Mouse (Mus musculus) stomach, embryonic 14.5 days (tissue): ENCODE measurements around the gene Gng7. TPM values are rescaled to one million over a fixed set of nuclear protein-coding genes. Genes with fewer than 3 reads are reported as not detected.

Source experiments
- ATAC-seq: fragments of 200-750 bp; cut with Nextera tagmentation; 2 replicates; pipeline ENCODE4 v1.8.0; 2017; ENCODE audit warnings: low read depth, moderate TSS enrichment; ENCODE audit not compliant: insufficient number of reproducible peaks, insufficient read depth, low FRiP score
- H3K27ac ChIP-seq: fragments of 300-500 bp; sonication (generic); 2 replicates; pipeline ENCODE4 v1.5.1; 2014; ENCODE audit warnings: mild to moderate bottlenecking, low read length, moderate library complexity, mixed read lengths
- H3K27me3 ChIP-seq: fragments of 300-500 bp; sonication (generic); 2 replicates; pipeline ENCODE4 v1.6.1; 2014; ENCODE audit warnings: low read length, control low read depth, mixed read lengths; ENCODE audit not compliant: control insufficient read depth, insufficient read depth
- H3K36me3 ChIP-seq: fragments of 300-500 bp; sonication (generic); 2 replicates; pipeline ENCODE4 v1.6.1; 2014; ENCODE audit warnings: mild to moderate bottlenecking, control low read depth, low read length, moderate library complexity, mixed read lengths; ENCODE audit not compliant: control insufficient read depth, insufficient read depth
- H3K4me1 ChIP-seq: fragments of 300-500 bp; sonication (generic); 2 replicates; pipeline ENCODE4 v1.6.1; 2014; ENCODE audit warnings: low read length, control low read depth, mixed read lengths; ENCODE audit not compliant: control insufficient read depth, insufficient read depth
- H3K4me2 ChIP-seq: fragments of 300-500 bp; sonication (generic); replicated peaks from 2 replicates; pipeline ENCODE4 v1.6.1; 2014; ENCODE audit warnings: low read depth, low read length, control low read depth
- H3K4me3 ChIP-seq: fragments of 300-500 bp; sonication (generic); 2 replicates; pipeline ENCODE4 v1.5.1; 2014; ENCODE audit warnings: low read depth, low read length, control low read depth
- H3K9ac ChIP-seq: fragments of 300-500 bp; sonication (generic); replicated peaks from 2 replicates; pipeline ENCODE4 v1.6.1; 2014; ENCODE audit warnings: low read depth, mild to moderate bottlenecking, control low read depth, low read length, moderate library complexity, mixed read lengths
- H3K9me3 ChIP-seq: fragments of 300-500 bp; sonication (generic); 2 replicates; pipeline ENCODE4 v1.6.1; 2016; ENCODE audit warnings: low read depth, low read length, control low read depth; ENCODE audit not compliant: control insufficient read depth
- WGBS: fragments of 180-500 bp; shearing (Covaris S2); extraction: QIAGEN DNeasy Blood & Tissue Kit; methylation state at CpG from one replicate; pipeline ENCODE4 v1.1.7; 2014; 5-methylcytosine and 5-hydroxymethylcytosine counted together
- polyA plus RNA-seq: library from polyadenylated mRNA; unstranded; fragments of >200 nt; fragmentation: Nextera tagmentation; extraction: Ambion mirVana; gene quantifications from 2 replicates; pipeline ENCODE4 v1.2.1, GENCODE M21; 2014

Gene Gng7
- polyA plus RNA-seq, 1 experiment from 2014 or later, result 4.7 TPM

DNA sequence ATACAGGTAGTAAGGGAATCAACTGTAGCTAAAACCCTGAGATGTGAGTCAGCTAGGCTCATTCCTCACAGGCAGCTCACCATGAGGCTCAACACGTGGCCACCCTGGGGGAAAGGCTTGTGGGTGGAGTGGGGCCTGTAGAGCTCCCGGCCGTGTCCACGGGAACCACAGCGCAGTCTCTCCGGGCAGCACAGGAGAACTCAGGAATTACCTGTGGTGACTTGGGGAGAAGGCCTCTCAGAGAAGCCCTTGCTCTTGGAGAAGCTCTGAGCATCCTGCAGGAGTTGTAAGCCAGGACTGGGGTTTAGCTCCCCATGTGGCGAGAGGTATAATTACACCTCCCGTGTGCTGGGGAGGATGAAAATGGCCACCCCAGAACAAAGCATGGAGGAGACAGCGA lies 59.2 kb downstream of the Gng7 start:
- Histone ChIP-seq H3K4me2 (no peak overlapping the region), H3K27me3 (no peaks in the 10 kb centered on the region), H3K4me1 (peaks cover 17% of the 10 kb centered on the region), H3K27ac (peak overlapping the region; percentile 34; the same call in 1 of the 2 replicates), H3K36me3 (no peaks in the 10 kb centered on the region), H3K4me3 (no peak overlapping the region), H3K9ac (no peak overlapping the region), H3K9me3 (no peaks in the 10 kb centered on the region)
- ATAC-seq, result 0 out of 2 replicates have a peak, but pooled peaks have one; percentile 16
- WGBS, result 19% methylated on average over 9 of the region's 9 CpGs

- peak overlapping the region; percentile 34; the same call in 1 of the 2 replicates for H3K27ac ChIP-seq
- WGBS, result 51% methylated on average over 6 of the region's 6 CpGs
- no peak; the same call in 1 of the 2 replicates for ATAC-seq
Observed at GRCm38 (mm10) chr10:80954843-80955242, 59.9 kb downstream of the Gng7 start.

DNA sequence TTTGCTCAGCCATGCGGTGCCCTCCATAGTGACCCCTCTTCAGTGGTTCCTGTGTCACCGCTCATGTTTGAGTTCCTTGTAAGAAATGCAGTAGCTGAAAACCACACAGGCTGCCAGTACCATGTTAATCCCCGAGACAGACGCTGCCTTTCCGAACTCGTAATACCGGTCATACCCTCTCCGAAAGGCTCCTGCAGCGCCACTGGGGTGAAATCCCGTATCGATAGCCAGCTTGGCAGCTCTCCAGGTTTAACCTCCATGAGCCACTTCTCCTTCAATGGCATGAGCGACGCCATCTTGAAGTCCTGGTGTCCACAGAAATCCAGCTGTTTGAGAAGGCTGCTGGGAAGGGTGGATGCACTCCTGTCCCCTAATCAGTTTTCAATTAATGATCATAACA lies 60.3 kb downstream of the Gng7 start:
- H3K27me3 ChIP-seq, result no peaks in the 10 kb centered on the region
- H3K27ac ChIP-seq, result peak overlapping the region; percentile 23; the same call in 1 of the 2 replicates
- H3K9ac ChIP-seq, result no peak overlapping the region
- H3K9me3 ChIP-seq, result no peaks in the 10 kb centered on the region
- H3K36me3 ChIP-seq, result no peaks in the 10 kb centered on the region
- 62% methylated on average over 13 of the region's 13 CpGs for WGBS
- peaks cover 12% of the 10 kb centered on the region; the same call in 1 of the 2 replicates for H3K4me1 ChIP-seq
- H3K4me3 ChIP-seq, result no peak overlapping the region
- ATAC-seq, result no peak
- H3K4me2 ChIP-seq, result no peak overlapping the region

More at GRCm38 (mm10) chr10:80954843-80955242, 59.9 kb downstream of the Gng7 start:
- Histone ChIP-seq H3K4me1 (peaks cover 12% of the 10 kb centered on the region; the same call in 1 of the 2 replicates), H3K4me2 (no peak overlapping the region), H3K4me3 (no peak overlapping the region), H3K9me3 (no peaks in the 10 kb centered on the region), H3K9ac (no peak overlapping the region), H3K36me3 (no peaks in the 10 kb centered on the region), H3K27me3 (no peaks in the 10 kb centered on the region)

DNA sequence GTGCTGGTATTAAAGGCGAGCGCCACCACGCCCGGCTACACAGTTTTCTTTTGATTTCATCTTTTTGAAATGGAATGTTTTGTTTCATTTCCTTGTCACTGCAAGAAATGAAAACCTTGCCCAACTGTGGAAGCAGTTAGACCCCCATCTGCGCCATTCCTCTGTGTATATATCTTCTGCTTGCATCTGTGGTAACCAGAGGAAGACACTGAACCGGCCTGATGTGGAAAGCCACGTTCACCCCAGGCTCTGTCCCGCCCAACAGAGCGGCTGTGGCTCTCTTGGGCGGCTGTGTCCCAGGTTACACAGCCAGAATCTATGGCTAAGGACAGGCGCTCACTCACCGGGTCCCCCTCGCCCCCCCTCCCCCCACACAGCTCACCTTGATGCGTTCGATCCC lies 62.3 kb downstream of the Gng7 start:
- no peaks in the 10 kb centered on the region for H3K9me3 ChIP-seq
- 76% methylated on average over 15 of the region's 15 CpGs for WGBS
- H3K27me3 ChIP-seq, result no peaks in the 10 kb centered on the region
- no peaks in the 10 kb centered on the region for H3K36me3 ChIP-seq
- H3K27ac ChIP-seq, result no peak overlapping the region
- H3K4me3 ChIP-seq, result no peak overlapping the region
- no peak overlapping the region for H3K9ac ChIP-seq
- peaks cover 21% of the 10 kb centered on the region for H3K4me1 ChIP-seq
- H3K4me2 ChIP-seq, result no peak overlapping the region
- ATAC-seq, result no peak

DNA sequence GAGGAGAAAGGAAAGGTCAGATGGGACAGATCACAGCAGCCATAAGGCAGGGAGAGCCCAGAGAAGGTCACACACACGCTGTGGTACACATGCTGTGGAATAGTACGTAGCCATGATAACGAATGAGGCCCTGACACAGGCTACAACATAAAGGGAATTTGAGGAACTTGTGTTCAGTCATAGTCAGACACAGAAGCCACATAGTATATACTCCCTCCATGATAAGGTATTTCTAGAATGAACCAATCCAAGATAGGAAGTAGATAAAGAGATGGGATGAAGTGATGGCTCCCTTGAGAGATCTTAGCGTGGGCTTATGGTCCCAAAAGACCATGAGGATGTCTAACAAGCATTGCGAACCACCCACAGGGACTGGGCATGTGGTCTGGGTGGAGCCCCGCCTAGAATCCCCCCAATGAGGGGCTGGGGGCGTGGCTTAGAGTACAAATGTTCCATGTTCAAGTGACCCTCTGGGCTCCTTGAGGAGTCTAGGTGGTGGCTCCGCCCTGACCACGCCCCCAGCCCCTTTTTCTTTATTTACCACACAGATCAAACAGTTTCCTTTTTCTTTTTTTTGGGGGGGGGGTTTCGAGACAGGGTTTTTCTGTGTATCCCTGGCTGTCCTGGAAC lies 62.9 kb downstream of the Gng7 start:
- Histone ChIP-seq H3K9me3 (no peaks in the 10 kb centered on the region), H3K27ac (no peak overlapping the region), H3K36me3 (no peaks in the 10 kb centered on the region), H3K9ac (no peak overlapping the region), H3K4me3 (no peak overlapping the region), H3K4me1 (peaks cover 27% of the 10 kb centered on the region), H3K4me2 (no peak overlapping the region), H3K27me3 (no peaks in the 10 kb centered on the region)
- ATAC-seq, result no peak
- WGBS, result 78% methylated on average over 10 of the region's 10 CpGs

GRCm38 (mm10) chr10:80950314-80950713 lies 64.4 kb downstream of the Gng7 start:
- H3K4me2 ChIP-seq, result no peak overlapping the region
- H3K9me3 ChIP-seq, result no peaks in the 10 kb centered on the region
- no peak overlapping the region for H3K4me3 ChIP-seq
- no peaks in the 10 kb centered on the region for H3K36me3 ChIP-seq
- ATAC-seq, result no peak
- no peaks in the 10 kb centered on the region for H3K27me3 ChIP-seq
- H3K4me1 ChIP-seq, result peaks cover 26% of the 10 kb centered on the region
- WGBS, result 22% methylated on average over 5 of the region's 5 CpGs
- no peak overlapping the region for H3K9ac ChIP-seq
- no peak overlapping the region for H3K27ac ChIP-seq

DNA sequence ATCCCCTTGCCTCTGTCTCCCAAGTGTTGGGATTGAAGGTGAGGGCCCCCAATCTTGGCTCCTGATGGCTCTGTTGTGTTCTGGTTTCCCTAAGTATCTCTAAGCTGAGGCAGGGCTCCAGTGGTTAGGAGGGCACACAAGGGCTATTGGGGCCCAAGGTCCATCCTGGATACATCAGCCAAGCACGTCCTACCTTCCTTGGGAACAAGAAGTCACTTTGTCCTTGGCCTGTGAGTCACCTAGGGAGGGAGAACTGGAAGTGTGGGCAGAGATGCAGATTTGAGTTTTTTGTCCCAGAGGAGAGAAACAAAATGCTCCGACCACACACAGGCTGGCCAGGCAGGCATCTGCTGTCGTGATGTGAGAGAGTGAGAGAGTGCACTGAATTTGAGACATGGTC lies 65.7 kb downstream of the Gng7 start:
- H3K4me2 ChIP-seq, result no peak overlapping the region
- no peak overlapping the region for H3K4me3 ChIP-seq
- no peaks in the 10 kb centered on the region for H3K9me3 ChIP-seq
- peaks cover 16% of the 10 kb centered on the region for H3K4me1 ChIP-seq
- no peak for ATAC-seq
- no peaks in the 10 kb centered on the region for H3K36me3 ChIP-seq
- WGBS, result 79% methylated on average over 3 of the region's 3 CpGs
- H3K9ac ChIP-seq, result no peak overlapping the region
- H3K27me3 ChIP-seq, result no peaks in the 10 kb centered on the region
- H3K27ac ChIP-seq, result 0 out of 2 replicates have a peak overlapping the region, but pooled peaks have one; percentile 15

DNA sequence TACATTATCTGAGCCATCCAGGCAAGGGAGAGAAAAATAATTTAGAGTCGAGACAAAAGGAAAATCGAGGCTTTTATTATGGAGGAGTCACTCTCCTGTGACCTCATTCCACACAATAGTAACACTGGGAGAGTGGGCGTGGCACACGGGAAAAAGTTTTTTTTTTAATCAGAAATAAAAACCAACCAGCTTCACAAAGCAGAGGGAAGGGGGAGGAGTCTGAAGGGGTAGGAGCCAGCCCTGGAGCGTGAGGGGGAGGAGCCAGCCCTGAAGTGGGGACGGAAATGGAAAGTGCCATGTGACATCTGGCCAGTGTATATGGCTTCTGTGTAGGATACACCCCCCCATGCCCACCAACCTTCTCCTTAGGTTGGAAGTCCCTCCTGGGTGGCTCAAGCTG lies 66.2 kb downstream of the Gng7 start:
- Histone ChIP-seq H3K9ac (no peak overlapping the region), H3K4me2 (no peak overlapping the region), H3K9me3 (no peaks in the 10 kb centered on the region), H3K27me3 (no peaks in the 10 kb centered on the region), H3K36me3 (no peaks in the 10 kb centered on the region), H3K4me3 (no peak overlapping the region), H3K4me1 (peaks cover 19% of the 10 kb centered on the region), H3K27ac (peak overlapping the region; percentile 39; the same call in 1 of the 2 replicates)
- WGBS, result 28% methylated on average over 6 of the region's 6 CpGs
- ATAC-seq, result peak; percentile 67

- no peak overlapping the region for H3K4me3 ChIP-seq
- H3K9me3 ChIP-seq, result no peaks in the 10 kb centered on the region
- peak overlapping the region; percentile 27; the same call in 1 of the 2 replicates for H3K27ac ChIP-seq
- WGBS, result 26% methylated on average over 2 of the region's 2 CpGs
- H3K4me1 ChIP-seq, result peaks cover 21% of the 10 kb centered on the region
- H3K4me2 ChIP-seq, result no peak overlapping the region
- no peak for ATAC-seq
- H3K36me3 ChIP-seq, result no peaks in the 10 kb centered on the region
- H3K27me3 ChIP-seq, result no peaks in the 10 kb centered on the region
- 0 out of 2 replicates have a peak overlapping the region, but pooled peaks have one; percentile 1 for H3K9ac ChIP-seq
Observed at GRCm38 (mm10) chr10:80947802-80948201, 66.9 kb downstream of the Gng7 start.
